Mouse (Mus musculus) G1E (cell line): ENCODE measurements around the gene Prune1. TPM values are rescaled to one million over a fixed set of nuclear protein-coding genes. Genes with fewer than 3 reads are reported as not detected.
A peak's percentile ranks its signal among the peaks of the same experiment; 100 is the strongest.

Experiments
- ATAC-seq: 2 replicates; pipeline ENCODE4 v1.8.0; 2016; ENCODE audit warnings: mild to moderate bottlenecking; ENCODE audit not compliant: insufficient number of reproducible peaks, poor library complexity, low FRiP score, severe bottlenecking; ENCODE audit errors: extremely low read depth
- DNase-seq: peaks from one replicate; pipeline ENCODE4 v3.0.0; 2012; ENCODE audit warnings: low spot score
- H3K27me3 ChIP-seq: 2 replicates; pipeline ENCODE4 v1.6.1; 2012; ENCODE audit warnings: mild to moderate bottlenecking, low read length, inconsistent platforms; ENCODE audit not compliant: insufficient read depth
- H3K36me3 ChIP-seq: replicated peaks from 2 replicates; pipeline ENCODE3; 2012; ENCODE audit warnings: mild to moderate bottlenecking, inconsistent platforms
- H3K4me1 ChIP-seq: 2 replicates; pipeline ENCODE4 v1.6.1; 2012; ENCODE audit warnings: low read depth, low read length, inconsistent platforms, mixed read lengths; ENCODE audit not compliant: insufficient read depth
- H3K4me3 ChIP-seq: 2 replicates; pipeline ENCODE4 v1.5.1; 2012; ENCODE audit warnings: low read depth, mild to moderate bottlenecking, inconsistent platforms, low read length, moderate library complexity, mixed read lengths
- H3K9me3 ChIP-seq: replicated peaks from 2 replicates; pipeline ENCODE4 v1.6.1; 2012; ENCODE audit warnings: inconsistent platforms
- CTCF ChIP-seq: IDR thresholded peaks from 2 replicates; pipeline ENCODE4 v1.5.1; 2012; ENCODE audit warnings: low read depth, low read length, inconsistent platforms, mixed read lengths
- GATA1 ChIP-seq: IDR thresholded peaks from 2 replicates; pipeline ENCODE4 v1.6.1; 2012; ENCODE audit warnings: borderline replicate concordance, low read length, inconsistent platforms, mixed read lengths
- GATA2 ChIP-seq: IDR thresholded peaks from 2 replicates; pipeline ENCODE4 v1.6.1; 2012; ENCODE audit warnings: low read depth, low read length, inconsistent platforms, borderline replicate concordance
- POLR2AphosphoS5 ChIP-seq: IDR thresholded peaks from 2 replicates; pipeline ENCODE4 v1.6.1; 2012; ENCODE audit warnings: low read depth, low read length, inconsistent platforms; ENCODE audit not compliant: insufficient replicate concordance
- TAL1 ChIP-seq: conservative IDR thresholded peaks from 2 replicates; pipeline ENCODE4 v1.6.1; 2012; ENCODE audit warnings: low read depth, low read length, inconsistent platforms, mixed read lengths
- polyA plus RNA-seq: library from polyadenylated mRNA; stranded (reverse); fragments of >175 nt; gene quantifications from 2 replicates; pipeline ENCODE4 v1.2.3, GENCODE M21; 2012
- total RNA-seq, 2 experiments: library from RNA; stranded (forward) in 1 of 2; stranded (reverse) in 1 of 2; fragments of 200-1000 nt in 1 of 2; fragments of >200 nt in 1 of 2; fragmentation: Nextera tagmentation in 1 of 2; gene quantifications; 2 replicates each; pipeline ENCODE4 v1.2.3; 2014 to 2017

Gene Prune1
- total and polyA plus RNA-seq, 3 experiments = 4.8 to 33.5 (median 15.1) TPM

DNA sequence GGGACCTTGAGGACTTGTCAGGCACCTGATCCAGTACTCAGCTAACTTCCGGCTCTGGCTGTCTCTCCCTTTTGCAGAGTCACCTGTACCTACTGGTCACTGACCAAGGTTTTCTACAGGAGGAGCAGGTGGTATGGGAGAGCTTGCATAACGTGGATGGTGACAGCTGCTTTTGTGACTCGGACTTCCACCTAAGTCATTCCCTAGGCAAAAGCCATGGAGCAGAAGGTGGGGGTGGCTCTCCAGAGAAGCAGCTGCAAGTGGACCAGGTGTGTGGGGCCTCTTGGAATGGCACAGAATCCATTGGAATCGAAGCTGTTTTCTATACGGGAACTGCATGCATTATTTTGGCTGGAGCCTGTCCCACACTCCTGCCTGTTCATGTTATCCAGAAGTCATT, 12.8 kb upstream of the Prune1 start:
- H3K27me3 ChIP-seq = no peaks in the 10 kb centered on the region
- ATAC-seq (no peak), DNase-seq (no peak)
- no peaks in the 10 kb centered on the region for H3K9me3 ChIP-seq
- peaks cover 53% of the 10 kb centered on the region for H3K4me1 ChIP-seq
- peaks cover 97% of the 10 kb centered on the region for H3K36me3 ChIP-seq
- H3K4me3 ChIP-seq = no peak overlapping the region
- TF ChIP-seq GATA2 (no peak), CTCF (no peak), POLR2AphosphoS5 (no peak), TAL1 (no peak), GATA1 (no peak)

DNA sequence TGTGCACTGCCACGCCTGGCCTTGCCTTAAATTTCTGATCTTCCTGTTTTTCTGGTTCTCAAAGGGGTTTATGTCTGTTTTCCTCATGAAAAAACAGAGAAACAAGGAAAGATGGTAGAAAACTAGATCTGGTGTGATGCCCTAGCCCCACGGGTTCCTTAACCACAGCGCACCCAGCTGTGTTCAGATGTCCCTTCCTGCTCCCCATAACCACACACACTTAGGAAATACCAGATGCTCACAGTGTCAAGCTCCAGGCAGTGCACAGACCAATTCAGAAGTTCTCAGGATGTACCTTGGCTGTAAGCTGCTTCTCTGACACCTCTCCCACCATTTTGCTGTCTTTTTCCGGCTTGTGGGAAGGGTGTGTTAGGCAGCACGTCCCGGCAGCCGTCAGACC, 12.4 kb upstream of the Prune1 start:
- no peak for ATAC-seq
- H3K9me3 ChIP-seq = no peaks in the 10 kb centered on the region
- TF ChIP-seq GATA1 (no peak), POLR2AphosphoS5 (no peak), TAL1 (no peak), GATA2 (no peak), CTCF (no peak)
- H3K4me3 ChIP-seq = no peak overlapping the region
- H3K36me3 ChIP-seq = peaks cover 97% of the 10 kb centered on the region
- H3K27me3 ChIP-seq = no peaks in the 10 kb centered on the region
- DNase-seq = no peak
- peaks cover 53% of the 10 kb centered on the region for H3K4me1 ChIP-seq

DNA sequence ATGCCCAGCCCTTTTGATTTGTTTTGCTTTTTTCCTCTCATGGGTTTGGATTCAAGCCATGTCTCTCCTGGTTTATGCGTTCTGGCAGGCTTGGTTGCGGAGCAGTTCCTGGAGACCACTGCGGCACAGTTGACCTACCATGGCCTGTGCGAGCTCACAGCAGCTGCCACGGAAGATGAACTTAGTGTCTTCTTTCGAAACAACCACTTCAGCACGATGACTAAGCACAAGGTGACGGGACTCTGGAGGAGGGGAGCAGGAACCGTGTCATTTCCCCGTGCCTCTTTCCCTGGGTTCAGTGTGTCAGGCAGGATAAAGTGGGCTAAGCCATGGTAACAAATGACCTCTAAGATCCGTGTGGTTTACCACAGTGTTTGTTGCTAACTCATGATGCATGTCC, 11.7 kb upstream of the Prune1 start:
- Histone ChIP-seq H3K36me3 (peaks cover 96% of the 10 kb centered on the region), H3K9me3 (no peaks in the 10 kb centered on the region), H3K4me3 (peak overlapping the region; percentile 42; the same call in 1 of the 2 replicates), H3K4me1 (peaks cover 53% of the 10 kb centered on the region), H3K27me3 (no peaks in the 10 kb centered on the region)
- TF ChIP-seq POLR2AphosphoS5 (0 out of 2 replicates have a peak, but pooled peaks have one; percentile 48), GATA2 (no peak)
- DNase-seq = peak; percentile 71
- peak; percentile 64 for ATAC-seq

DNA sequence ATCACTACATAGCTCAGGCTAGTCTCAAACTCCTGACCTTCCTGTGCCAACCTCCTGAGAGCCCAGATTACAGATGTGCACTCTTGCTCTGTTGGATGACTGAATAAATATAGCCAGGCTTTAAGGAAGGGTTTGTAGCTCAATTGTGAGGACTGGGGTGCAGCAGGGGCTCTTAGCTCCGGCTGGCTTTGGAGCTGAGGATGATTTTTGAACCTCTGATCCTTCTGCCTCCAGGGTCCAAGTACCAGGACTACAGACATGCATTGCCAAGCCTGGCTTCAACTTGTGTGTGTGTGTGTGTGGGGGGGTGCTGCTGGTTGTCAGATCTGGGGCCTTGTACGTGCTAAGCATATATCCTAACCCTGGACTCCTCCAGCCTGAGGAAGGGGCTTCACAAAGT, 11.0 kb upstream of the Prune1 start:
- no peak for TF ChIP-seq CTCF
- no peak for TF ChIP-seq TAL1
- no peak for TF ChIP-seq POLR2AphosphoS5
- TF ChIP-seq GATA2 = no peak
- TF ChIP-seq GATA1 = no peak

DNA sequence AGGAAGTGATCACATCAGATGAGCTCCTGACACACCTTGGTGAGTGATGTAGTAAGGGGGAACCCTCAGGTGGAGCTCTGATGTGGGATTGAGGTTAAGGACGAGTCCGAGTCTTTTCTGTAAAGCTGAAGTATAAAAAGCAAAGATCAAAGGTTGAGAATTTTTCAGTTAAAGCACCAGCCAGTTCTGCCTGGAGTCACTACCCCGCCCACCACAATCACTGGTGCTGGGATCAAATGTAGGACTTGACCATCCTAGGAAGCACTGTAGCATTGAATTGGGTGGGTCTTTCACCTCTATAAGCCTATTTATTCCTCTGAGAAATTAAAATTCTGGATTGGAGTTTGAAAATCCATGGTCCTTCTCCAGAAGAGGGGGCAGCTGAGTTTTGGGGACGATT, 9.2 kb upstream of the Prune1 start:
- TF ChIP-seq GATA2 (no peak), POLR2AphosphoS5 (no peak)
- H3K9me3 ChIP-seq = no peaks in the 10 kb centered on the region
- H3K36me3 ChIP-seq = peaks cover 96% of the 10 kb centered on the region
- H3K4me3 ChIP-seq = no peak overlapping the region
- peaks cover 37% of the 10 kb centered on the region for H3K4me1 ChIP-seq
- DNase-seq = no peak
- H3K27me3 ChIP-seq = no peaks in the 10 kb centered on the region
- ATAC-seq = no peak

More for the DNA sequence above, 11.0 kb upstream of the Prune1 start:
- peaks cover 97% of the 10 kb centered on the region for H3K36me3 ChIP-seq
- no peaks in the 10 kb centered on the region for H3K27me3 ChIP-seq
- no peak for ATAC-seq
- H3K4me3 ChIP-seq = no peak overlapping the region
- H3K9me3 ChIP-seq = no peaks in the 10 kb centered on the region
- DNase-seq = no peak
- H3K4me1 ChIP-seq = peaks cover 48% of the 10 kb centered on the region

DNA sequence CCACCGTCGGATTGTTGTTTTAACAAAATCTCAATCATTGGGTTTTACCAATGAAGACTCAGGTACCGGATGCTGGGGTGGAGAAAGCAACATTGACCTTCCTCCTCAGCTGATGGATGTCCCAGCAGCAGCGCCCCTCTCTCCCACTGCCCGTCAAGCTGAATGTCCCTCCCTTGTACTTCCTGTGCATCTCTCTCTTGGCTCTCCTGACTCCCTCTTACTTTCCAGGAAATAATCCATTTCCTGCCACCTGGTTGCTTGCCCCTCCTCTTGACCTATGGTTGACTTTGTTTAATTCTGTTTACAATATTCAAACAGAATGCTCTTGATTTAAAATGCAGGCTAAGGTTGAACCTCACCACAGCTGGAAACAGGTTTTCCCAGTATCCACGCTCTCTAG, 8.3 kb upstream of the Prune1 start:
- TF ChIP-seq GATA1 = no peak
- TF ChIP-seq TAL1 = no peak
- TF ChIP-seq GATA2 = no peak
- H3K4me1 ChIP-seq = peaks cover 36% of the 10 kb centered on the region
- no peak overlapping the region for H3K4me3 ChIP-seq
- DNase-seq (no peak), ATAC-seq (no peak)
- H3K36me3 ChIP-seq = peaks cover 93% of the 10 kb centered on the region
- no peaks in the 10 kb centered on the region for H3K9me3 ChIP-seq
- no peaks in the 10 kb centered on the region for H3K27me3 ChIP-seq

DNA sequence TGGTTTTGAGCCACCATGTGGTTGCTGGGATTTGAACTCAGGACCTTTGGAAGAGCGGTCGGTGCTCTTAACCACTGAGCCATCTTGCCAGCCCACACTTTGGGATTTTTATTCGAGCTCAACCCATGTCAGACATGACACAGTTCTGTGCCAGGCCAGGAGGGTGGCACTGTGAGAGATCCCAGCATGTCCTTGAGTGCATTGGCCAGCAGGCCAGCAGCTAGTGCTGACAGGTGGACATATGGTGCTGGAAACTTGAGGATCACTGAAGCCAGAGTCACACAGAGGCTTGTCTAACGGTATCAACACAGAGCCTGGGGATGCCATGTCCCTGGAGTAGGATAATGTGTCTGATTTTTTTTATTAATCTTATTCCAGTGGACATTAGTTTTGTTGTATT, 7.5 kb upstream of the Prune1 start:
- no peaks in the 10 kb centered on the region for H3K9me3 ChIP-seq
- H3K4me1 ChIP-seq = peaks cover 38% of the 10 kb centered on the region
- DNase-seq (no peak), ATAC-seq (no peak)
- no peak for TF ChIP-seq CTCF
- no peak for TF ChIP-seq TAL1
- no peak for TF ChIP-seq GATA2
- TF ChIP-seq POLR2AphosphoS5 = no peak
- TF ChIP-seq GATA1 = no peak
- H3K27me3 ChIP-seq = no peaks in the 10 kb centered on the region
- peaks cover 91% of the 10 kb centered on the region for H3K36me3 ChIP-seq
- H3K4me3 ChIP-seq = no peak overlapping the region
